25 mouse cellular contexts compared by ENCODE assay signal in genomic region chr9:92253585-92254321, GRCm38 (mm10). TPM values are rescaled to one million over a fixed set of nuclear protein-coding genes. Genes with fewer than 3 reads are reported as not detected.
DNase-seq lines count a peak whose midpoint lies in the region; ATAC-seq and TF ChIP-seq lines count a peak whose summit lies in the region.
"Had no signal": no experiment of that assay in that cellular context is flagged by ENCODE, and none has a peak within 500 bp of the region (broad histone marks: within the 10 kb centered on the region; RNA-seq: fewer than 3 reads in every experiment).

No protein-coding gene starts in this region.

- peaks cover 39% of the 10 kb centered on the region for H3K4me1 ChIP-seq in megakaryocyte, embryonic 14.5 days
- peaks cover 36% of the 10 kb centered on the region for H3K4me1 ChIP-seq in liver, embryonic 12.5 days
- peaks cover 10% of the 10 kb centered on the region for H3K4me1 ChIP-seq in liver, embryonic 16.5 days (ENCODE audit: control insufficient read depth, low read depth, low read length)
- no peaks in the 10 kb centered on the region for H3K4me1 ChIP-seq in cerebellum, adult 2 months (ENCODE audit: control insufficient read depth, insufficient read depth, low read length)

- no peaks in the 10 kb centered on the region for H3K9me3 ChIP-seq in megakaryocyte, embryonic 14.5 days
- no peaks in the 10 kb centered on the region for H3K9me3 ChIP-seq in liver, embryonic 12.5 days (replicated peaks)
- no peaks in the 10 kb centered on the region for H3K9me3 ChIP-seq in liver, embryonic 16.5 days (replicated peaks; ENCODE audit: control insufficient read depth, low read length)
- H3K9me3 ChIP-seq: embryonic facial prominence, embryonic 13.5 days; forebrain, embryonic 12.5 days; heart, embryonic 15.5 days; hindbrain, embryonic 15.5 days had no signal

- no peak for DNase-seq in layer of hippocampus, postnatal 36 days
- no peak for DNase-seq in urinary bladder, postnatal 4 days (ENCODE audit: low spot score in 2 of 2)
- no peak for DNase-seq in cerebellum, adult 2 months
- DNase-seq: adrenal gland, adult 2 months; adrenal gland, postnatal 25 days; cerebellum, adult 8-10 months; cerebellum, postnatal 14 days; gastrocnemius, postnatal 14 days; heart, adult 2 months; heart, postnatal 36 days had no signal

- no peak for TF ChIP-seq POLR2A in cerebellum, adult 2 months (IDR thresholded peaks at IDR 0.05; ENCODE audit: borderline replicate concordance, insufficient read depth, low read length)

- no peak for TF ChIP-seq CTCF in cerebellum, adult 2 months (IDR thresholded peaks at IDR 0.05; ENCODE audit: borderline replicate concordance, insufficient read depth, low read depth, low read length)

- WGBS in liver, embryonic 12.5 days (ENCODE audit: insufficient replicate concordance): 46% methylated on average over 10 of the region's 10 CpGs
- 36% methylated on average over 10 of the region's 10 CpGs for WGBS in liver, embryonic 16.5 days (ENCODE audit: insufficient replicate concordance)
- WGBS in cerebellum, adult 2 months: 92% methylated on average over 10 of the region's 10 CpGs

- peak overlapping the region; percentile 32 for H3K4me2 ChIP-seq in liver, embryonic 12.5 days
- H3K4me2 ChIP-seq in liver, embryonic 16.5 days (ENCODE audit: low read depth, low read length): peak overlapping the region; percentile 40
- H3K4me2 ChIP-seq: embryonic facial prominence, embryonic 13.5 days; forebrain, embryonic 12.5 days; heart, embryonic 11.5 days; heart, embryonic 15.5 days; hindbrain, embryonic 15.5 days had no signal

- no peak for ATAC-seq in megakaryocyte, adult 5-6 weeks (ENCODE audit: poor library complexity, severe bottlenecking)
- ATAC-seq in liver, embryonic 12.5 days: 0 out of 2 replicates have a peak, but pooled peaks have one; percentile 16
- no peak for ATAC-seq in liver, embryonic 16.5 days (ENCODE audit: low read depth)
- ATAC-seq: forebrain, embryonic 16.5 days had no signal

- no peak overlapping the region for H3K9ac ChIP-seq in liver, embryonic 12.5 days
- H3K9ac ChIP-seq in liver, embryonic 16.5 days (ENCODE audit: low read depth, low read length): no peak overlapping the region
- H3K9ac ChIP-seq: embryonic facial prominence, embryonic 13.5 days; forebrain, embryonic 12.5 days; heart, embryonic 15.5 days; hindbrain, embryonic 15.5 days had no signal

- peaks cover 47% of the 10 kb centered on the region for H3K36me3 ChIP-seq in megakaryocyte, embryonic 14.5 days (replicated peaks; ENCODE audit: low read length)
- H3K36me3 ChIP-seq in liver, embryonic 12.5 days: no peaks in the 10 kb centered on the region
- no peaks in the 10 kb centered on the region for H3K36me3 ChIP-seq in liver, embryonic 16.5 days (ENCODE audit: control insufficient read depth, insufficient read depth)
- H3K36me3 ChIP-seq: embryonic facial prominence, embryonic 13.5 days; forebrain, embryonic 12.5 days; heart, embryonic 15.5 days; hindbrain, embryonic 15.5 days had no signal

- H3K27me3 ChIP-seq in megakaryocyte, embryonic 14.5 days (replicated peaks): no peaks in the 10 kb centered on the region
- H3K27me3 ChIP-seq in liver, embryonic 12.5 days (replicated peaks): no peaks in the 10 kb centered on the region
- H3K27me3 ChIP-seq in liver, embryonic 16.5 days (ENCODE audit: control insufficient read depth, insufficient read depth, low read depth, low read length): no peaks in the 10 kb centered on the region
- no peaks in the 10 kb centered on the region; the same call in 1 of the 2 replicates for H3K27me3 ChIP-seq in cerebellum, adult 2 months (ENCODE audit: control insufficient read depth, insufficient read depth, low read length)
- H3K27me3 ChIP-seq: embryonic facial prominence, embryonic 13.5 days; forebrain, embryonic 12.5 days; heart, embryonic 15.5 days; hindbrain, embryonic 15.5 days had no signal

- H3K4me3 ChIP-seq in megakaryocyte, embryonic 14.5 days (replicated peaks): peak overlapping the region; percentile 95
- no peak overlapping the region for H3K4me3 ChIP-seq in liver, embryonic 12.5 days
- no peak overlapping the region for H3K4me3 ChIP-seq in liver, embryonic 16.5 days (ENCODE audit: low read depth, low read length)
- H3K4me3 ChIP-seq in cerebellum, adult 2 months (replicated peaks; ENCODE audit: insufficient read depth, low read depth, low read length): no peak overlapping the region
- H3K4me3 ChIP-seq: embryonic facial prominence, embryonic 13.5 days; forebrain, embryonic 12.5 days; heart, adult 2 months; heart, embryonic 15.5 days; hindbrain, embryonic 15.5 days had no signal

- no peak overlapping the region for H3K27ac ChIP-seq in liver, embryonic 12.5 days
- no peak overlapping the region for H3K27ac ChIP-seq in liver, embryonic 16.5 days (ENCODE audit: low read length)
- no peak overlapping the region for H3K27ac ChIP-seq in cerebellum, adult 2 months (ENCODE audit: insufficient read depth, low read length)
- H3K27ac ChIP-seq: embryonic facial prominence, embryonic 13.5 days; forebrain, embryonic 12.5 days; heart, adult 2 months; heart, embryonic 15.5 days; hindbrain, embryonic 15.5 days had no signal

RNA-seq across cellular contexts. Expression of gene Plscr1, which starts 4.2 kb away (rescaled TPM):
- polyA plus RNA-seq in megakaryocyte, embryonic 14.5 days (2012; ENCODE audit: insufficient read depth, low replicate concordance): 179 and 363 TPM in 2 replicates
- total RNA-seq in megakaryocyte, adult 5-6 weeks (2015): 25.7 and 35.0 TPM in 2 replicates
- total RNA-seq in megakaryocyte, adult 5-6 weeks (2017): 19.8 and 19.9 TPM in 2 replicates
- polyA plus RNA-seq in liver, embryonic 12.5 days (2016; fragmentation: Nextera tagmentation; extraction: Ambion mirVana): 23.1 and 23.8 TPM in 2 replicates
- 25.2 and 25.4 TPM in 2 replicates for polyA plus RNA-seq in liver, embryonic 16.5 days (2015; fragmentation: Nextera tagmentation; extraction: Ambion mirVana)
- 1 to 10 TPM; 1.6 to 1.7 TPM for total RNA-seq in layer of hippocampus, postnatal 36 days (2021)
- polyA plus RNA-seq in cerebellum, adult 2 months (2012; rRNA removed): 6.0 and 6.8 TPM in 2 replicates

RNA-seq across cellular contexts. Expression of gene Plscr2, which starts 21.6 kb away (rescaled TPM):
- not detected in 2 replicates for polyA plus RNA-seq in megakaryocyte, embryonic 14.5 days (2012; ENCODE audit: insufficient read depth, low replicate concordance)
- total RNA-seq in megakaryocyte, adult 5-6 weeks (2015): not detected in 2 replicates
- total RNA-seq in megakaryocyte, adult 5-6 weeks (2017): not detected in 2 replicates
- polyA plus RNA-seq in liver, embryonic 12.5 days (2016; fragmentation: Nextera tagmentation; extraction: Ambion mirVana): 0.38 and 0.76 TPM in 2 replicates
- polyA plus RNA-seq in liver, embryonic 16.5 days (2015; fragmentation: Nextera tagmentation; extraction: Ambion mirVana): 0.72 and 0.92 TPM in 2 replicates
- total RNA-seq in layer of hippocampus, postnatal 36 days (2021): 1 to 10 TPM; 2.2 to 3.3 TPM
- 4.0 and 4.4 TPM in 2 replicates for polyA plus RNA-seq in cerebellum, adult 2 months (2012; rRNA removed)

RNA-seq across cellular contexts. Expression of gene 1700057G04Rik, which starts 55.4 kb away (rescaled TPM):
- not detected in 2 replicates for polyA plus RNA-seq in megakaryocyte, embryonic 14.5 days (2012; ENCODE audit: insufficient read depth, low replicate concordance)
- total RNA-seq in megakaryocyte, adult 5-6 weeks (2015): not detected in 2 replicates
- total RNA-seq in megakaryocyte, adult 5-6 weeks (2017): not detected in 2 replicates
- not detected in 2 replicates for polyA plus RNA-seq in liver, embryonic 12.5 days (2016; fragmentation: Nextera tagmentation; extraction: Ambion mirVana)
- polyA plus RNA-seq in liver, embryonic 16.5 days (2015; fragmentation: Nextera tagmentation; extraction: Ambion mirVana): not detected in 2 replicates
- not detected for total RNA-seq in layer of hippocampus, postnatal 36 days (2021)
- polyA plus RNA-seq in cerebellum, adult 2 months (2012; rRNA removed): not detected in 2 replicates
- total RNA-seq: adrenal gland, adult 2 months; adrenal gland, postnatal 25 days; ES-E14; gastrocnemius, adult 18-20 months; gastrocnemius, postnatal 14 days; heart, adult 2 months; heart, postnatal 36 days had no signal
- polyA plus RNA-seq: adrenal gland, adult 2 months; cortical plate, adult 2 months; embryonic facial prominence, embryonic 13.5 days; forebrain, embryonic 12.5 days; forebrain, embryonic 16.5 days; frontal cortex, adult 2 months; heart, adult 2 months; heart, embryonic 11.5 days; heart, embryonic 15.5 days; hindbrain, embryonic 11.5 days; hindbrain, embryonic 15.5 days had no signal
